Mouse (Mus musculus) ES-Bruce4 (cell line): Measurements from ENCODE around the gene Brpf3. TPM values are rescaled to one million over a fixed set of nuclear protein-coding genes. Genes with fewer than 3 reads are reported as not detected.
A peak's percentile ranks its signal among the peaks of the same experiment; 100 is the strongest.
"Not testable (repeated sequence)": the region's sequence is repeated elsewhere in the genome, so short reads cannot be mapped to it uniquely, and the experiment has no call there.

Experiments used
- H3K27ac ChIP-seq: 2 replicates; pipeline ENCODE4 v1.5.1; 2012; ENCODE audit warnings: low read length, inconsistent platforms; ENCODE audit not compliant: insufficient read depth
- H3K27me3 ChIP-seq: 2 replicates; pipeline ENCODE4 v1.6.1; 2012; ENCODE audit warnings: mild to moderate bottlenecking, low read length, inconsistent platforms; ENCODE audit not compliant: control insufficient read depth, poor library complexity, insufficient read depth, severe bottlenecking
- H3K36me3 ChIP-seq: 2 replicates; pipeline ENCODE4 v1.6.1; 2012; ENCODE audit warnings: inconsistent platforms, mild to moderate bottlenecking, low read length, moderate library complexity; ENCODE audit not compliant: control insufficient read depth, poor library complexity, insufficient read depth, severe bottlenecking
- H3K4me1 ChIP-seq: one replicate; pipeline ENCODE4 v1.8.1; 2011; ENCODE audit warnings: low read length; ENCODE audit not compliant: control insufficient read depth, insufficient read depth
- H3K4me3 ChIP-seq: 2 replicates; pipeline ENCODE4 v1.5.1; 2011; ENCODE audit warnings: low read depth, mild to moderate bottlenecking, low read length
- H3K9ac ChIP-seq: 2 replicates; pipeline ENCODE4 v1.6.1; 2012; ENCODE audit warnings: low read depth, mild to moderate bottlenecking, inconsistent platforms; ENCODE audit not compliant: poor library complexity, severe bottlenecking
- H3K9me3 ChIP-seq: replicated peaks from 2 replicates; pipeline ENCODE4 v1.6.1; 2012; ENCODE audit warnings: mild to moderate bottlenecking, low read length, inconsistent platforms; ENCODE audit not compliant: control insufficient read depth, poor library complexity, insufficient read depth, severe bottlenecking
- CTCF ChIP-seq: IDR thresholded peaks from one replicate; pipeline ENCODE4 v1.8.1; 2011; ENCODE audit warnings: low read depth, low read length
- EP300 ChIP-seq: IDR thresholded peaks from 2 replicates; pipeline ENCODE4 v1.6.1; 2011; ENCODE audit warnings: low read depth, low read length; ENCODE audit not compliant: insufficient read depth
- POLR2A ChIP-seq: IDR thresholded peaks from one replicate; pipeline ENCODE4 v1.8.1; 2011; ENCODE audit warnings: low read length; ENCODE audit not compliant: insufficient read depth
- polyA plus RNA-seq: library from polyadenylated mRNA; stranded (reverse); fragments of >200 nt; gene quantifications from 2 replicates; pipeline ENCODE4 v1.2.4, GENCODE M21; 2011; ENCODE audit warnings: low read depth; ENCODE audit not compliant: missing spikeins, insufficient read depth, insufficient read length

Brpf3 gene
- polyA plus RNA-seq, 1 experiment = 89.8 TPM

GRCm38 (mm10) chr17:28812345-28812744 is 11.5 kb downstream of the Brpf3 start:
- Histone ChIP-seq H3K36me3 (peaks cover 8% of the 10 kb centered on the region), H3K27ac (no peak overlapping the region), H3K4me1 (no peaks in the 10 kb centered on the region), H3K4me3 (no peak overlapping the region), H3K27me3 (no peaks in the 10 kb centered on the region), H3K9me3 (no peaks in the 10 kb centered on the region), H3K9ac (no peak overlapping the region)
- TF ChIP-seq EP300 (no peak), POLR2A (no peak), CTCF (no peak)

GRCm38 (mm10) chr17:28814529-28815097 is 13.7 kb downstream of the Brpf3 start:
- no peaks in the 10 kb centered on the region for H3K27me3 ChIP-seq
- H3K4me3 ChIP-seq = peak overlapping the region; percentile 13; the same call in 1 of the 2 replicates
- H3K9me3 ChIP-seq = no peaks in the 10 kb centered on the region
- no peaks in the 10 kb centered on the region for H3K4me1 ChIP-seq
- H3K27ac ChIP-seq = no peak overlapping the region
- H3K36me3 ChIP-seq = peaks cover 9% of the 10 kb centered on the region
- TF ChIP-seq POLR2A = no peak
- TF ChIP-seq CTCF = no peak
- no peak for TF ChIP-seq EP300
- no peak overlapping the region for H3K9ac ChIP-seq

- Histone ChIP-seq H3K9ac (no peak overlapping the region), H3K4me1 (no peaks in the 10 kb centered on the region), H3K27me3 (no peaks in the 10 kb centered on the region), H3K4me3 (no peak overlapping the region), H3K36me3 (peaks cover 9% of the 10 kb centered on the region), H3K9me3 (no peaks in the 10 kb centered on the region), H3K27ac (no peak overlapping the region)
- no peak for TF ChIP-seq EP300
- no peak for TF ChIP-seq POLR2A
- TF ChIP-seq CTCF = no peak
Measured at GRCm38 (mm10) chr17:28815384-28816004, 14.6 kb downstream of the Brpf3 start.

DNA sequence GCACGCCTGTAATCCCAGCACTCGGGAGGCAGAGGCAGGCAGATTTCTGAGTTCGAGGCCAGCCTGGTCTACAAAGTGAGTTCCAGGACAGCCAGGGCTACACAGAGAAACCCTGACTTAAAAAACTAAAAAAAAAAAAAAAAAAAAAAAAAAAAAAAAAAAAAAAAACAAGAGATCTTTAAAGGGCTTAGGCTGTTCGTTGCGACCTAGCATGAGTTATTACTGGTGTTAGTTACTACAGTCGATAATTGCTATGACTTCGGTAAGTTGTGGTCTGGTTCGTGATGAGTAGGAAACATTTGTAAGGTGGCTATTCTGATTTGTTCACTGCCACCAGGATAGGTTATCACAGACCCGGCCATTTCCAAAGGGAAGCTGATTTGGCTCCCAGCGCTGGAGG is 15.4 kb downstream of the Brpf3 start:
- not testable (repeated sequence) for H3K4me1 ChIP-seq, H3K27me3 ChIP-seq, H3K9ac ChIP-seq, H3K9me3 ChIP-seq, H3K4me3 ChIP-seq, H3K27ac ChIP-seq
- H3K36me3 ChIP-seq = peaks cover 13% of the 10 kb centered on the region

GRCm38 (mm10) chr17:28816875-28817811 is 16.3 kb downstream of the Brpf3 start:
- peaks cover 16% of the 10 kb centered on the region for H3K36me3 ChIP-seq

GRCm38 (mm10) chr17:28820189-28820588 is 19.3 kb downstream of the Brpf3 start:
- H3K4me3 ChIP-seq = no peak overlapping the region
- H3K36me3 ChIP-seq = peaks cover 16% of the 10 kb centered on the region
- H3K27ac ChIP-seq = no peak overlapping the region
- H3K27me3 ChIP-seq = no peaks in the 10 kb centered on the region
- H3K4me1 ChIP-seq = no peaks in the 10 kb centered on the region
- H3K9ac ChIP-seq = no peak overlapping the region
- H3K9me3 ChIP-seq = no peaks in the 10 kb centered on the region
- TF ChIP-seq CTCF (no peak), POLR2A (no peak), EP300 (no peak)

More at GRCm38 (mm10) chr17:28816875-28817811, 16.3 kb downstream of the Brpf3 start:
- no peaks in the 10 kb centered on the region for H3K9me3 ChIP-seq
- no peaks in the 10 kb centered on the region for H3K4me1 ChIP-seq
- TF ChIP-seq CTCF (no peak), POLR2A (no peak), EP300 (no peak)
- no peaks in the 10 kb centered on the region for H3K27me3 ChIP-seq
- H3K4me3 ChIP-seq = no peak overlapping the region
- H3K9ac ChIP-seq = no peak overlapping the region
- no peak overlapping the region for H3K27ac ChIP-seq
